Mouse (Mus musculus) embryonic facial prominence, embryonic 11.5 days (tissue): Measurements from ENCODE around the gene Eef1g. TPM values are rescaled to one million over a fixed set of nuclear protein-coding genes. Genes with fewer than 3 reads are reported as not detected.
A peak's percentile ranks its signal among the peaks of the same experiment; 100 is the strongest.

Source experiments
- ATAC-seq: fragments of 200-750 bp; cut with Nextera tagmentation; replicated peaks from 2 replicates; pipeline ENCODE4 v1.8.0; 2017; ENCODE audit warnings: low read depth; ENCODE audit not compliant: insufficient number of reproducible peaks, low FRiP score, low TSS enrichment
- DNase-seq: peaks from one replicate; pipeline ENCODE4 v3.0.0-alpha.2; 2015; ENCODE audit warnings: low spot score
- H3K27ac ChIP-seq: fragments of 300-500 bp; sonication (generic); replicated peaks from 2 replicates; pipeline ENCODE4 v1.5.1; 2014; ENCODE audit warnings: mild to moderate bottlenecking, low read depth, low read length, control low read depth
- H3K27me3 ChIP-seq: fragments of 300-500 bp; sonication (generic); 2 replicates; pipeline ENCODE4 v1.6.1; 2014; ENCODE audit warnings: mild to moderate bottlenecking, low read length, moderate library complexity, mixed read lengths; ENCODE audit not compliant: control insufficient read depth, insufficient read depth
- H3K36me3 ChIP-seq: fragments of 300-500 bp; sonication (generic); replicated peaks from 2 replicates; pipeline ENCODE4 v1.6.1; 2014; ENCODE audit warnings: low read depth, mild to moderate bottlenecking, low read length, moderate library complexity, mixed read lengths; ENCODE audit not compliant: control insufficient read depth, insufficient read depth
- H3K4me1 ChIP-seq: fragments of 300-500 bp; sonication (generic); 2 replicates; pipeline ENCODE4 v1.6.1; 2014; ENCODE audit warnings: low read length, mixed read lengths; ENCODE audit not compliant: control insufficient read depth, insufficient read depth
- H3K4me2 ChIP-seq: fragments of 300-500 bp; sonication (generic); 2 replicates; pipeline ENCODE4 v1.6.1; 2014; ENCODE audit warnings: low read depth, mild to moderate bottlenecking, control low read depth, low read length, moderate library complexity
- H3K4me3 ChIP-seq: fragments of 300-500 bp; sonication (generic); 2 replicates; pipeline ENCODE4 v1.5.1; 2014; ENCODE audit warnings: low read depth, low read length, control low read depth
- H3K9ac ChIP-seq: fragments of 300-500 bp; sonication (generic); replicated peaks from 2 replicates; pipeline ENCODE4 v1.6.1; 2014; ENCODE audit warnings: mild to moderate bottlenecking, control low read depth, low read length
- H3K9me3 ChIP-seq: fragments of 300-500 bp; sonication (generic); replicated peaks from 2 replicates; pipeline ENCODE4 v1.6.1; 2016; ENCODE audit warnings: mild to moderate bottlenecking, low read length, inconsistent platforms, mixed read lengths; ENCODE audit not compliant: control insufficient read depth
- WGBS: fragments of 180-500 bp; shearing (Covaris S2); extraction: QIAGEN DNeasy Blood & Tissue Kit; methylation state at CpG from one replicate; pipeline ENCODE4 v1.1.7; 2014; 5-methylcytosine and 5-hydroxymethylcytosine counted together
- polyA plus RNA-seq: library from polyadenylated mRNA; unstranded; fragments of >200 nt; fragmentation: Nextera tagmentation; extraction: Ambion mirVana; gene quantifications from 2 replicates; pipeline ENCODE4 v1.2.1, GENCODE M21; 2014

Gene Eef1g
- polyA plus RNA-seq, 1 experiment from 2014 or later = 535 TPM

DNA sequence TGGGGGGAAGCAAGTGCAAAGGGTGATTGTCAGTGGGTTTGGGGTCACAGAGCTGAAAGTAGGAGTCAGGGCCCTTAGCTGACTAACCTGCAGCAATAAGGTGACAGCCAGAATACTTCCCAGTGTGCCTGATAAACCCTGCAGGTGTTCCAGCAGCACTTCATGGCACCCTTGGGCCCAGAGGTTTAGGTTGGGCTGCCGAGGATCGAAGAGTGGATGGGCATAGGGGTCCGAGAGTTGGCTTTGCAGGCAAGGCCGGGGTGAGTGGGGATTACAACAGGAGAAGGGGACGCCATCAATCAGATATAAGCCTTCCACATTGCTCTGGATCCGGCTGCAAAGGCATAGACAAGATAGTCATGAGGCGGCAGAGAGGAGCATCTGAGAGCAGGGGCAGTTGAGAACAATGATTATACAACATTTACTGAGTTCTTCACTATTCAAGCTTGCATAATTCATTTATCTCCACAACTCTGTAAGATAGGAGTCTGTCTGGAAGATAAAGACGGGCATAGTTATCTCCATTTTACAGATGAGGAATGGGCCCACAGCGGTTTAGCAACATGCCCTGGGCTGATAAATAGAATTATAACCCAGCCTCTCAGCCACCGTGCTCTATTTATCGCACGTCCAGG lies 38.8 kb upstream of the Eef1g start:
- no peak overlapping the region for H3K27ac ChIP-seq
- no peaks in the 10 kb centered on the region for H3K9me3 ChIP-seq
- no peak overlapping the region for H3K4me2 ChIP-seq
- WGBS = 89% methylated on average over 12 of the region's 12 CpGs
- H3K36me3 ChIP-seq = no peaks in the 10 kb centered on the region
- DNase-seq = no peak
- H3K9ac ChIP-seq = no peak overlapping the region
- H3K4me3 ChIP-seq = no peak overlapping the region
- no peak for ATAC-seq
- H3K27me3 ChIP-seq = no peaks in the 10 kb centered on the region
- no peaks in the 10 kb centered on the region for H3K4me1 ChIP-seq

DNA sequence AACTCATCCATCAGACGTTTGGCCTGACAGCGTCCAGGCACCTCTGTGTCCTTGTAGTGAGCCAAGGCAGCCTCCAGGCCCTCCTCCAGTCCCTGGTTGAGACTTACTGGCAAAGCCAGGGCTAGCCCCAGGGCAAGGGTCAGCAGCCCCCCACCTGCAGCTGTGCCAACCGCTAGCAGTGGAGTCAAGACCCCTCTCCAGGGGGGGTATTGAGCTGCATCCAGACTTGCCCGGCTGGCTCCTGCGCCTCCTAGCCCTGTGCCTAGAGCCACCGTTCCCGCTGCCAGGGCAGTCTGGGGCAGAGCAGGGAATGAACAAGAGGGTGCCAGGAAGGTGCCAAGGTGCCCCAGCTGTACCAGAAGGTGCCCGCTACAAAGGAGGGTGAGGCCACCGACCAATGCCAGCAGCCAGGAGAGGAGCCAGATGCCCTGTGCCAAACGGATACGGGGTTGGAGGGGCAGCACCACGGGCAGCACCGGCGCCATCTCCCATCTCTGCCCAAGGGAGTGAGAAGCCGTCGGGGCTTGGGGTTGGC lies 38.1 kb upstream of the Eef1g start:
- WGBS = 17% methylated on average over 12 of the region's 16 CpGs
- no peaks in the 10 kb centered on the region for H3K27me3 ChIP-seq
- H3K4me2 ChIP-seq = peak overlapping the region; percentile 81
- no peaks in the 10 kb centered on the region for H3K4me1 ChIP-seq
- no peak for DNase-seq
- H3K4me3 ChIP-seq = peak overlapping the region; percentile 71
- H3K27ac ChIP-seq = peak overlapping the region; percentile 47; the same call in 1 of the 2 replicates
- no peaks in the 10 kb centered on the region for H3K36me3 ChIP-seq
- H3K9me3 ChIP-seq = no peaks in the 10 kb centered on the region
- peak overlapping the region; percentile 83 for H3K9ac ChIP-seq
- no peak; the same call in 1 of the 2 replicates for ATAC-seq

DNA sequence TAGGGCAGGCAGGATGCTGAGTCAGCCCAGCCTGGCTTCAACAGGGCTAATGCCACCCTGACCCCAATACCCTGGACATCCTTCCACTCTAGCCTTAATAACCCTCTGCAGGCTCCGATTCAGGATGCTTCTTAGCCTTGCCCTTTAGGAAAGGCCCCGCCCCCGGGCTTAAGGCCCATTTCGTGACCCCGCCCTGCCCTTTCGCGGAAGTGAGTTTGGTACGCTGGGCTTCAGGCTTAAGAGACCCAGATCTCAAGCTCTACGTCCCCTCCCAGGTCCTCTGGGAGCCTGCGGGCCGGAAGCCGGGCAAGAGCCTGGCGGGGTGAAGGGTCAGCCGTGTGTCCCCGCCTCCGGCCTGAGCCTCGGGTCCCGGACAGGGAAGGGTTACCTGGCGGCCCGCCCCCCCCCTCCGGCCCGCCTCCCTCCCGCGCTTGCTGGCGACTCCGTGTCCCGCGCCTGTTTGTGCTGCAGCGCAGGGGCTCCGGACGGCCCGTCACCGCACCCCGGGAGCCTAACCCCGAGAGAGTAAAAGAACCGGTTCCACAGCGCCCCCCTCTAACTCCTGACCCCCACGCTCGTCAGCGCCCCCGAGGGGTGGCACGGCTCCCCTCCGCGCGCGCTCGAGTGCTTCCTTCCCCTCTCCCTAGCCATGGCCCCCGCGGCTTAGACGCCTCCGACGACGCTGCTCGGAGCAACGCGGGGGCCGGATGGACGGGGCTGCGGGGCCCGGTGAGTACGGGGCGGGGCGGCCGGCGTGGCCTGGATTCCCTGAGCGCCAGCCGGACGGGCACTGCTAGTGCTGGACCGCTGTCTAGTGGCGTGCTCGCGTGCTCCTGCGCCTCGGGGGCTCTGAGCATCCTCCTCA lies 37.4 kb upstream of the Eef1g start, which contains the start of the genes Rom1 and Eml3:
TSS of gene Rom1 (minus strand) at position 133 of the 865 bp plus-strand sequence.
TSS of gene Eml3 (plus strand) at position 329 of the 865 bp plus-strand sequence.
- Histone ChIP-seq H3K27ac (peak within 1 kb of the TSS; percentile 47; the same call in 1 of the 2 replicates), H3K27me3 (no peaks in the 10 kb centered on the region), H3K9ac (peak within 1 kb of the TSS; percentile 83), H3K4me2 (peak within 1 kb of the TSS; percentile 81), H3K4me1 (no peaks in the 10 kb centered on the region), H3K4me3 (peak within 1 kb of the TSS; percentile 71), H3K36me3 (no peaks in the 10 kb centered on the region), H3K9me3 (no peaks in the 10 kb centered on the region)
- DNase-seq (peak; percentile 73), ATAC-seq (peak; percentile 74)
- under 1% methylated on average over 60 of the region's 74 CpGs for WGBS

DNA sequence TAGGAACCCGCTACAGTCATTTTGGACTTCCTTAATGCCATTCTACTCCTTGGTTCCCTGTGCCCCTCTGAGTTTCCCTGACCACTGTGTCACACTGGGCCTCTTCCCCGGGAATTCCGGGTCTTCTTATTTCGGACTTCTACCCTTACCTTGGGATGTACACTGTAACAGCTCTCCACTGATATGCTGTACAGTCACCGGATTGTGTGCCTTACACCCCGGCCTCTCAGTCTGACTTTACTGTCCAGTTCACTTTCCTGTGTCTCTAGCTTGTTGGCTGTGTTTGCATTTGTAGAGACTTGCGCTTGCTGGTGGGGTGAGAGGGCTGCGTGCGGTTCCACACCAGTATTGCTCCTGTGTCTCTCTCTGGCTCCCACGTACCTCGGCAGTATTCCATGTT lies 36.7 kb upstream of the Eef1g start:
- H3K4me3 ChIP-seq = peak overlapping the region; percentile 71
- 14% methylated on average over 11 of the region's 11 CpGs for WGBS
- no peaks in the 10 kb centered on the region for H3K27me3 ChIP-seq
- no peaks in the 10 kb centered on the region for H3K4me1 ChIP-seq
- no peak for DNase-seq
- peak overlapping the region; percentile 47; the same call in 1 of the 2 replicates for H3K27ac ChIP-seq
- ATAC-seq = no peak
- peak overlapping the region; percentile 81 for H3K4me2 ChIP-seq
- H3K9me3 ChIP-seq = no peaks in the 10 kb centered on the region
- H3K9ac ChIP-seq = peak overlapping the region; percentile 83
- no peaks in the 10 kb centered on the region for H3K36me3 ChIP-seq

DNA sequence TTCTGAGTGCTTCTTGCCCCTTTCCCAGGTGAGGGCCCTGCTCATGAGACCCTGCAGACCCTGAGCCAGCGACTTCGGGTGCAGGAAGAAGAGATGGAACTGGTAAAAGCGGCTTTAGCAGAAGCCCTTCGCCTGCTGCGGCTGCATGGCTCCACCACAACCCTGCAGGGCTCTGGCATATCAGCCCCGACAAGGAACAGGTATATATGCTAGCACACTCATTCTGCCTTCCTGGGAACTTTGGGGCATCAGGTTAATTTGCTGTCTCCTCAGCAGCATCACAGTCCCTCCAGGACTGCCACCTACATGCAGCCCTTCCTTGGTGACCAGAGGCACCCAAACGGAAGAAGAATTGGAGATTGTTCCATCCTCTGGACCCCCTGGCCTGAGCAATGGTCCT lies 36.1 kb upstream of the Eef1g start:
- DNase-seq (no peak), ATAC-seq (no peak)
- no peak overlapping the region for H3K27ac ChIP-seq
- H3K27me3 ChIP-seq = no peaks in the 10 kb centered on the region
- no peaks in the 10 kb centered on the region for H3K4me1 ChIP-seq
- H3K9me3 ChIP-seq = no peaks in the 10 kb centered on the region
- peak overlapping the region; percentile 83 for H3K9ac ChIP-seq
- H3K4me3 ChIP-seq = peak overlapping the region; percentile 71; the same call in 1 of the 2 replicates
- peak overlapping the region; percentile 81 for H3K4me2 ChIP-seq
- WGBS = 86% methylated on average over 7 of the region's 7 CpGs
- H3K36me3 ChIP-seq = no peaks in the 10 kb centered on the region

DNA sequence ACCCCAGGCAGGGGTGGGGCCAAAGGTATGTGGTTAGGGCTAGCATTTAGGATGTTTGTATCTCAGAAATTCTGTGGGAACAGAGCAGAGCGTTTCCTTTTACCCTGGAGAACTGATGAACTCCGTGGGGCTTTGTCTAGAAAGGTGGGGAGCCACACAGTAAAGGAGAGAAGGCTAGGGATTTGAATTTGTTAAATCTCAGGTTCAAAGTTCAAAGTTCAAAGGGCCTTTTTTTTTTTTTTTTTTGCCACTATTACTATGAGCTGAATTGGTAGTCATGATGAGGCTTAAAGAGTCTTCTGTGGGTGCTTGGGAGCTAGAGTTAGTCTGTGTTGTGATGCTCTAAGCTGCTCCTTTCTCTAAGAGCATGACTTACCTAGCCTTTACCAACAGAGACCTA lies 30.1 kb upstream of the Eef1g start:
- ATAC-seq (no peak), DNase-seq (no peak)
- H3K27me3 ChIP-seq = no peaks in the 10 kb centered on the region
- H3K36me3 ChIP-seq = peaks cover 2% of the 10 kb centered on the region; the same call in 1 of the 2 replicates
- no peak overlapping the region for H3K27ac ChIP-seq
- H3K9ac ChIP-seq = no peak overlapping the region
- no peak overlapping the region for H3K4me2 ChIP-seq
- no peaks in the 10 kb centered on the region; the same call in 1 of the 2 replicates for H3K4me1 ChIP-seq
- H3K4me3 ChIP-seq = no peak overlapping the region
- no peaks in the 10 kb centered on the region for H3K9me3 ChIP-seq
- WGBS = 84% methylated on average over 2 of the region's 2 CpGs

DNA sequence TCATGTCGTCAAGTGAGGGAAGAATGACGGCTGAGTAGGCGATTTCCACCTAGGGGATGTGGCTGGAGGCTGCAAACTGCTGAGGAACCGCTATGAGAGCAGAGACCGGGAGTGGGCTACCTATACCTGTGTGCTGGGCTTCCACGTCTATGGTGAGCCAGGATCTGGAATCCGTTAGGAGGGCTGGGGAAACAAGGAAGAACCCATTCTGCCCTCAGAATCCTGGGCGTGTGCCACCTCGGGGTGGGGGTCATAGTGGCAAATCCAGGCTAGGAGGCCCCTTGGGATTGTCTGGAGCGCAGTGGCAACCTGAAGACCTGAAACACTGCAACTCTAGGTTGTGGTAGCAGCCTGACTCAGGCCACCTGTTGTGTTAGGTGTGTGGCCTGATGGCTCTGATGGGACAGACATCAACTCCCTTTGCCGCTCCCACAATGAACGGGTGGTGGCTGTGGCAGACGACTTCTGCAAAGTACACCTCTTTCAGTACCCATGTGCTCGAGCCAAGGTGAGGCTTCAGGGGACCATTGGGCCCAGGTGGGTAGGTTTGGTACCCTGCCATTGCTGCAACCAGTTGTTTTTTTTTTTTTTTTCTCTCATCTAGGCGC lies 26.2 kb upstream of the Eef1g start:
- Histone ChIP-seq H3K9me3 (no peaks in the 10 kb centered on the region), H3K9ac (no peak overlapping the region; the same call in 1 of the 2 replicates), H3K27ac (no peak overlapping the region), H3K27me3 (no peaks in the 10 kb centered on the region), H3K36me3 (peaks cover 8% of the 10 kb centered on the region; the same call in 1 of the 2 replicates), H3K4me1 (peaks cover 3% of the 10 kb centered on the region; the same call in 1 of the 2 replicates), H3K4me3 (no peak overlapping the region; the same call in 1 of the 2 replicates), H3K4me2 (no peak overlapping the region)
- 79% methylated on average over 15 of the region's 15 CpGs for WGBS
- DNase-seq (no peak), ATAC-seq (no peak)
